Mouse (Mus musculus) A20 (cell line): Measurements from ENCODE around the gene Trp53.
A peak's percentile ranks its signal among the peaks of the same experiment; 100 is the strongest.
"Not testable (repeated sequence)": the region's sequence is repeated elsewhere in the genome, so short reads cannot be mapped to it uniquely, and the experiment has no call there.

ENCODE experiments used
- DNase-seq: peaks from one replicate; pipeline ENCODE4 v3.0.0-alpha.2; 2011; ENCODE audit warnings: low read depth, low spot score

Trp53 gene

GRCm38 (mm10) chr11:69624339-69624738, 44.2 kb downstream of the Trp53 start:
- not testable (repeated sequence) for DNase-seq

- peak; percentile 78 for DNase-seq
Measured at GRCm38 (mm10) chr11:69628286-69628685, 48.1 kb downstream of the Trp53 start.

DNA sequence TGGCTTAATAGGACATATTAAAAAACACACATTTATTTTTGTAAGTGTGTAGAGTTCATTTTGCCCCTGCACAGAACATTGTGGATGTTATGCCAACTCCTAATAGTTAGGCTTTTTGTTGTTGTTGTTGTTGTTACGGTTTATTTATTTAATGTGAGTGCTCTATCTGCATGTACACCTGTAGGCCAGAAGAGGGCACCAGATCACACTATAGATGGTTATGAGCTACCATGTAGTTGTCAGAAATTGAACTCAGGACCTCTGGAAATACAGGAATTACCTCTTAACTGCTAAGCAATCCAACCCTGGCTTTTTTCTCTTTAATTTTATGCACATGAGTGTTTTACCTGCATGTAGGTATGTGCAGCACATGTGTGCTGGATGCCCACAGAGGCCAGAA, 49.6 kb downstream of the Trp53 start:
- DNase-seq, result peak; percentile 56

DNA sequence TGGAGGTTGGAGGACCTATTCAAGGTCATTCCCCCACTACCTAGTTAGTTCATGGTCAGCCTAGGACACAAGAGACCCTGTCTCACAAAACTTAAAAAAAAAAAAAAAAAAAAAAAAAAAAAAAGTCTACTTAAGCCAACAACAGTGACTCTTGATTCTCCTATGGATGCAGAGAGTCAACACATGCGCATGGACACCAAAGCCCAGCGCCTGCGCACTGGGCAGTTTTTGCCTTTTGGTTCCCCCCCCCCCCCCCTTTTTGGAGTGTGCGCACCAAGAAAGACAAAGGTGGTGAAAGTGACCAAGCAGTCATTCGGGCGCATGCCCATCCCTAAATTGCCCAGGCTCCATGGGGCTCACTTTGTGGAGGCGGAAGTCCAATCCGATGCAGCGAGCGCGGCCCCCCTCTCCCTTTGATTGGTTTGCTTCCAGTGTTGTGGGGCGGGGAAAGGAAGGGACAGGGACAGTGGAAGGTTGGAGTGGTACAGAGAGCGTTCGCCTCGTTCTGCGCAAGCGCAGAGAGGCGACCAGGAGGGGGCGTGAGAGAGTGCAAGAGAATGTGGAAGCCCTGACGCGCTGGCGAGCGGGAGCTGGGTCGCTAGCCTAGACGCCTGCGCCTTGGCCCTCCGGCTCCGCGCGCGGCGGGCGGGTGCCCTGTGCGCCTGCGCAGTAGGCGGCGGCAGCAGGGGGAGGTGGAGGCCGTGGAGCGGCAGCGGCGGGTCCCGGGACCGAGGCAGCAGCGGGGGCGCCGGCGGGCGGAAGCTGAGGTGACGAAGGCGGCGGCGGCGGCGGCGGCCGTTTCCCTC, 52.3 kb downstream of the Trp53 start, which contains the start of gene Fxr2:
Gene Fxr2 (plus strand): TSS at position 707 of the 806 bp plus-strand sequence.
- DNase-seq, result peak; percentile 97

- peak; percentile 57 for DNase-seq
Measured at GRCm38 (mm10) chr11:69633128-69633866, 53.1 kb downstream of the Trp53 start.

DNA sequence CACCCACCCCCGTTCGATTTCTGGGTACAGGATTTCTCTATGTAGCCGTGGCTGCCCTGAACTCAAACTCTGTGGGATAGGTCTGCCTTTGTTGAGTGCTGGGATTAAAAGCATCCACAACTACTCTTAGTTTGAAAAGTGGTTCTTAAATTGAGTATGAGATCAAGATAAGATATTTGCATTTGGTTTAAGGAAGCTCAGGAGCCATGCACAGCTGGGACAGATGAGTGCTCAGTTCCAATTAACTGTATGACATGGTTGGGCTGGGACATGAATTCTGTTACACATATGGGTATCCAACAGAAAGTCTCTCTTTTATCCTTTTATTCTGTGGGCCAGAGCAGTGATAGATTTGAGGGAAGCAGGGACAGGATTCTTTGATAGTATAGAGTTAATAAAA, 55.3 kb downstream of the Trp53 start:
- no peak for DNase-seq
